Mouse (Mus musculus) cortical plate, adult 2 months (tissue): ENCODE results near the gene Dhx34. TPM values are rescaled to one million over a fixed set of nuclear protein-coding genes. Genes with fewer than 3 reads are reported as not detected.
"Not testable (repeated sequence)": the region's sequence is repeated elsewhere in the genome, so short reads cannot be mapped to it uniquely, and the experiment has no call there.

Source experiments
- H3K27ac ChIP-seq: fragments of 200-500 bp; 2 replicates; pipeline ENCODE4 v1.5.1; 2012; ENCODE audit warnings: low read length, control low read depth, inconsistent platforms; ENCODE audit not compliant: insufficient read depth
- H3K4me1 ChIP-seq: fragments of 200-500 bp; 2 replicates; pipeline ENCODE4 v1.6.1; 2011; ENCODE audit warnings: low read length; ENCODE audit not compliant: control insufficient read depth, insufficient read depth
- H3K4me3 ChIP-seq: fragments of 200-500 bp; 2 replicates; pipeline ENCODE4 v1.5.1; 2011; ENCODE audit warnings: mild to moderate bottlenecking, low read length, control low read depth; ENCODE audit not compliant: insufficient read depth
- CTCF ChIP-seq: fragments of 200-500 bp; IDR thresholded peaks from 2 replicates; pipeline ENCODE4 v1.5.1; 2011; ENCODE audit warnings: mild to moderate bottlenecking, control low read depth, low read length; ENCODE audit not compliant: insufficient read depth; ENCODE audit errors: extremely low read depth
- POLR2A ChIP-seq: fragments of 200-500 bp; IDR thresholded peaks from 2 replicates; pipeline ENCODE4 v1.6.1; 2011; ENCODE audit warnings: mild to moderate bottlenecking, low read length, control low read depth; ENCODE audit not compliant: insufficient read depth; ENCODE audit errors: extremely low read depth
- polyA plus RNA-seq: library from polyadenylated mRNA; depleted of rRNA; stranded (reverse); fragments of >200 nt; gene quantifications from 2 replicates; pipeline ENCODE4 v1.2.3, GENCODE M21; 2012; rRNA removed

Dhx34 gene
- polyA plus RNA-seq, result 10.8 and 11.5 TPM in 2 replicates

DNA sequence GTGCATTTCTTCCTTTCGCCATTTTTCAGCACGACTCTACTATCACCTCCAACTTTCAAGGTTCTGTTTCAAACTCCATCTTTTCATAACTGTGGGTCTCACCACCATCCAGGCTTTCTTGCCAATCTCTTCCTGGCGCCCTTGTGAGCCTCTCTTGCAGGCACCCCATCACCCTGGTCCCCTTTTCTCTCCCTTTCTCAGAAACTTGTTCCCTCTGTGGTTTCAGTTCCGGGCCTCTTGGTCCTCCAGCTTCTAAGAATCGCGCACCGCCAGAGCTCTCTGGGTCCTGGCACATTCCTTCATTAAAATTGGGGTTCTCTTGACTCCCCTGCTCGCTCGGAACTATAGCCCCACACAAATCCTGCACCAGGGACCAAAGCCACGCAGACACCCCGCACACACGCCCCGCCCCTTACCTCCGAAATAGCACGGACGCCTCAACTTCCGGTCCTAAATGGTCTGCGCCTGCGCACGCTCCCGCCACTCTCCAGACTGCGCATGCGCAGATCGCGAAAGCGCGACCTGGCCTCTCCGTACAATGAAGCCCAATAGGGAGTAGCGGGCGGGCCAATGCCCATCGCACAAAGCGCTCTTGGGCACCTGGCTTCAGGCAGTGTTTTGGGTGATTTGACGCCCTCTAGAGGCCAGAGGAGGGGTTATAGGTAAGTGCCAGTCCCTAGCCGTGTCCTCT lies at the start of gene Dhx34:
Dhx34 (minus strand) TSS at position 456 of the 691 bp plus-strand sequence.
- H3K4me1 ChIP-seq, result no peaks in the 10 kb centered on the region
- H3K27ac ChIP-seq, result peak within 1 kb of the TSS; percentile 50
- peak within 1 kb of the TSS; percentile 61 for H3K4me3 ChIP-seq

DNA sequence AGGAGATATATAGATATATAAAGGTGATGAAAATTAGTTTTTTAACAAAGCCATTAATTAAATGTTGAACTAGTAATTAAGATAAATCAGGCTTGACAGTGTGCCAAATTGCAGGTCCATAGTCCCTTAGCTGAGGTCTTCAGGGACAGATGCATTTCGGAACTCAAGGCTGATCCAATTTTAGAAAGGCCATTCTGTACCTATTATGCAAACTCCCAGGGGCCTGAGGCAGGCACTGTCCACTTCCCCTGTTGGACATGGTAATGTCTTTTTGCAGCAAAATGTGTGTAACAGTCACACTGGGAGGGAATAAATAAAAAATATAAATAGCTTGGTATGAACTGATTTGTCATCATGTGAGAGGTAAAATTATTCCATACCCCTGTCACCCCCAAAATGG lies 49.3 kb upstream of the Dhx34 start:
- Histone ChIP-seq H3K27ac (no peak overlapping the region), H3K4me1 (no peaks in the 10 kb centered on the region; the same call in 1 of the 2 replicates), H3K4me3 (no peak overlapping the region)
- TF ChIP-seq POLR2A (no peak), CTCF (no peak)

More for the DNA sequence above, at the start of gene Dhx34:
- TF ChIP-seq CTCF, result peak; percentile 23; the same call in 1 of the 2 replicates
- peak; percentile 71 for TF ChIP-seq POLR2A

- H3K4me3 ChIP-seq, H3K27ac ChIP-seq, H3K4me1 ChIP-seq: not testable (repeated sequence)
These were observed 44.8 kb upstream of the Dhx34 start for GRCm38 (mm10) chr7:16266593-16266992.

DNA sequence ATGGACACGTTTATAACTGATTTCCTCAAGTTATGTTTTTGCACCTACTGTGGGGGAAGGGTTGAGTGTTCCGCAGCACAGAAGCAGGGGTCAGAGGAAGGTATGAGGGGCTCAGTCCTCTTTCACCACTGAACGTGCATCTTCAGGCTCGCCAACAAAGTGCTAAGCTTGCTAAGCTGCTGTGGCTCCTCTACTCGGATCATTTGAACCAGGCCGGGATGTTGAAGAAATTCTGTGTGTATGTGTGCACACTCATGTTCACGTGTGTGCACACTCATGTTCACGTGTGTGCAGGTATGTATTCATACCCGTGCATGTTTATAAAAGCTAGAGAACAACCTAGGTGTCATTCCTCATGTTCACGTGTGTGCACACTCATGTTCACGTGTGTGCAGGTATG lies 44.0 kb upstream of the Dhx34 start:
- Histone ChIP-seq H3K4me3 (no peak overlapping the region), H3K27ac (no peak overlapping the region), H3K4me1 (no peaks in the 10 kb centered on the region)
- TF ChIP-seq POLR2A, result no peak
- TF ChIP-seq CTCF, result no peak

DNA sequence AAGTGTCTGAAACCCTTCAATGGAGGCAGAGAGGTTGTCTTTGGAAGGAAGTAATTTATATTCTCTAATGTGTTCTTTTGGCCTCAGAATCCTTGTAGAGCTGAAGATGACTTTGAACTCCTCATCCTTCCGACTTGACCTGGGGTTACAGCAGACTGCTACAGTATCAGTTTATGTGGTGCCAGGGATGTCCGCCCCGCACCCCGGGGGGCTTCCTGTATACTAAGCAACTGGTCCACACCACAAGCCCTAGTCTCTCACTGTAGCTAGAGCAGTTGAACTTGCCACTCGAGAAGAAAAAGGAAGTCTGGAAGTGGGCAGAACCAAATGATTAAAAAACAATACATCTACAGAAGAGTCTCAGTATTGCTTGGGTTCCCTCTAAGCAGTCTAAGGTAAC lies 42.0 kb upstream of the Dhx34 start:
- TF ChIP-seq CTCF (no peak), POLR2A (no peak)
- no peak overlapping the region for H3K27ac ChIP-seq
- H3K4me1 ChIP-seq, result no peaks in the 10 kb centered on the region
- H3K4me3 ChIP-seq, result no peak overlapping the region

- H3K4me3 ChIP-seq, result no peak overlapping the region
- no peak overlapping the region for H3K27ac ChIP-seq
- TF ChIP-seq POLR2A (no peak), CTCF (peak; percentile 81)
- no peaks in the 10 kb centered on the region for H3K4me1 ChIP-seq
These were observed 41.4 kb upstream of the Dhx34 start for GRCm38 (mm10) chr7:16263015-16263787.

GRCm38 (mm10) chr7:16261097-16261496 lies 39.3 kb upstream of the Dhx34 start:
- H3K4me3 ChIP-seq, result no peak overlapping the region
- no peak for TF ChIP-seq CTCF
- TF ChIP-seq POLR2A, result no peak
- H3K27ac ChIP-seq, result no peak overlapping the region
- H3K4me1 ChIP-seq, result no peaks in the 10 kb centered on the region

- Histone ChIP-seq H3K27ac (no peak within 1 kb of the TSS), H3K4me1 (no peaks in the 10 kb centered on the region), H3K4me3 (no peak within 1 kb of the TSS)
- TF ChIP-seq CTCF (no peak), POLR2A (no peak)
These were observed 37.3 kb upstream of the Dhx34 start, which contains the start of gene C5ar1 for GRCm38 (mm10) chr7:16259110-16259590. Gene C5ar1, minus strand, starts transcription at chr7:16259540.

DNA sequence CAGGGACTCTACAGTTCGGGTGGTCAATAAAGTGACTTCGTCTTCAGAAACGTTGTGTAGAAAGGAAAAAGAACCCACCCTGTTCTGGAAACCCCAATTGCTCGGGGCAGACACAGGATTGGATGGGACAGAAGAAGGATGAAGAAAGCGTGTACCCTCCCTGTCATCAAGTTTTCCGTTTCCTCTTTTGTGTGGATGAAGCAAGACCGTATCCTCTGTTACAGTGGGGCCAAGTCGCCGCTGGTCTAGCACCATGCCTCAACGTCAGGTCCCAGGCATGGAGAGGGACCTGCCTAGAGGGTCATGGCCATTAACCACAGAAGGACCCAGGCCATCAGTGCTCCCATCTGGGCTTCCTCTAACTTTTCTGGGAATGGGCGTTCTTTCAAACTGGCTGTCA lies 36.0 kb upstream of the Dhx34 start:
- H3K27ac ChIP-seq, result no peak overlapping the region
- H3K4me1 ChIP-seq, result no peaks in the 10 kb centered on the region
- TF ChIP-seq CTCF, result no peak
- TF ChIP-seq POLR2A, result no peak
- H3K4me3 ChIP-seq, result no peak overlapping the region

DNA sequence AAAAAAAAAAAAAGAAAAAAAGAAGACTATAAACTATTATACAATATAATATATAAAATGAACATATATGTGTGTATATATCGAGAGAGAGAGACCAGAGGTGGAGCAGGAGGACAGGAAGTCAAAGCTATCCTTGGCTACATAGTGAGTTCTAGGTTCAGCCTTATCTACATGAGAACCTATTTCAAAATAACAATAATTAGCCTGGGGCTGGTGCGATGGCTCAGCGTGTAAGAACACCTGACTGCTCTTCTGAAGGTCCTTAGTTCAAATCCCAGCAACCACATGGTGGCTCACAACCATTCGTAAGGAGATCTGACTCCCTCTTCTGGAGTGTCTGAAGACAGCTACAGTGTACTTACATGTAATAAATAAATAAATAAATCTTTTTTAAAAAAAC lies 34.1 kb upstream of the Dhx34 start:
- H3K4me1 ChIP-seq, H3K27ac ChIP-seq, H3K4me3 ChIP-seq: not testable (repeated sequence)
